Mouse (Mus musculus) T-helper 17 cell (primary cell): Measurements from ENCODE around the gene Hist1h2bg.

Experiments used
- in situ Hi-C, 2 experiments: fragments of 300-600 bp; cut with MboI, MseI; formaldehyde crosslinking; loops; 1 replicate in 1 of 2; 2 replicates in 1 of 2; pipeline ENCODE4 v1.15.1; 2025; ENCODE audit warnings: high pct_unique_total_duplicates in 2 of 2

The Hist1h2bg gene

DNA sequence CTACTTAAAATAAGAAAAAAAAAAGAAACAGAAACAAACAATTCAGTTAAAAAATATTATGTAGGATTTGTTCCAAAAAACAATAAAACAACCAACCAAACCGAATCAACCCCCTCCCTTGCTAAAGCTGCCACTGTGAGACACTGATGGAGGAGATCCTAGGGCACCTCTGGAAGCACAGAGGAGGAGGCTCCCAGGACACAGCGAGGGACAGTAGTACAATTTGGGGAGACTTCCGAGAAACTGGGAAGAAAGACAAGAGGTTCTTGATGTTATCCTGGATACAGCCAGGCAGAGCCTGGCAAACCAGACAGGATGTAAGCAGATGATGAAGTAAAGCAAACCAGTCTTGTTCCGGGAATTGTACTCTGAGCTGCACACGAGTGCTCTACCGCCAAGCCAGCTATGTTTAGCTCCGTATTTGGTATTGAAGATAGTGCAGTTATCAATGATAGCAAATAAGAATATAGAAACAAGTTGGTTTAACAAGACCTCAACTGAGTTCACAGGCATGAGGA, 32.0 kb downstream of the Hist1h2bg start:
- in situ Hi-C loops: no loop called here

DNA sequence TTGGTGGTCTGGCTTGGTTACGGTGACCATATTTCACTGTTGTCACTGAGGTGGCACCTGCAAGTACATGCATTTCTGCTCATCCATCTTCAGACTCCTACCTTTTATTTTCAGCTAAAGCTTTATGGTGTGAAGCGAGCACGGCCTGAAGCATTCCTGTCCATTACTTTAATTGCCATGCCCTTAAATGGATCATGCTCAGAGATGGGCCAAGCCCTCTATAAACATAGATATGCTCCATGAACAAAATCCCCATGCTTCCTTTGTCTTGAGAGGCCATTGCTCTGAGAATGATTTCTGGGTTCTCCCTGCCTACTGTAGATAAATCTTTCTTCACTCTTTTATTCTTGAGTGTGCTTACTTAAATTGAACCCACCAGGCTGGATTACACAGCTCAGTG, 33.3 kb downstream of the Hist1h2bg start:
- in situ Hi-C loops: no loop called here

DNA sequence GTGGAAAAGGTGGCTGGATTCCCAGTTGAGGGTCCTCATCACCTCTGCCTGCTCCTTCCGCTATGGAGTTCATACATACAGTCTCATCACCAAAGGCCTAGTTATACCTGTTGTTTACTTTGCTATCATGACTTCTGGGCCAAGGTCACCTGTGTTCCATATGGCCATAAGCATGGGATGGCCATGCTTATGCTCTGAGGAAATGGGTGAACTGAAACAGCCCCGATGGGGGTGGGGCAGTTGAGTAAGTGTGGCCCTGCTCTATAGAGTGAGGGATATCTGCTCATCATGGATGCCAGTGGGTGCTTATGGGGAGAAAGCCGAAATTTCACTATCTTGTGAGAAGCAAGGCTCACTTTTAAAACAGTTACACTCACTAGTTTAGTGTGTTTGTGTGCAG, 33.9 kb downstream of the Hist1h2bg start:
- in situ Hi-C loops: no loop called here

DNA sequence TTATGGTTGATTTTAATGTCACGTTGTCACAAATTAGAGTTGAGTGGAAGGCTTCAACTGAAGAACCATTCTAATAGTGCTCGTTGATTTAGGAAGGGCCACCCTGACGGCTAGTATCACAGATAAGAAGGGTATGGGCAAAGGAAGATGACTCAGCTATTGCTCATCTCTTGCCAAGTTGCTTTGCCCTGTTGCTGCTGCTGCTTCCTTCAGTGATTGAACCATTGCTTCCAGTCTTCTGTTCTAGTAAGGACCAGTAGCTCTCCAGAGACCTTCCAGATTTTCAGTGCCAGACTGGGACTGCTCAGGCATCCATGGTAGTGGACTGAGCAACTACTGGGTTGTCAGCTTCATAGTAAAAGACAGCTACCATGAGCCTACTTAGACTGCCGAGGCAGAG, 38.0 kb downstream of the Hist1h2bg start:
- in situ Hi-C loops: no loop called here

DNA sequence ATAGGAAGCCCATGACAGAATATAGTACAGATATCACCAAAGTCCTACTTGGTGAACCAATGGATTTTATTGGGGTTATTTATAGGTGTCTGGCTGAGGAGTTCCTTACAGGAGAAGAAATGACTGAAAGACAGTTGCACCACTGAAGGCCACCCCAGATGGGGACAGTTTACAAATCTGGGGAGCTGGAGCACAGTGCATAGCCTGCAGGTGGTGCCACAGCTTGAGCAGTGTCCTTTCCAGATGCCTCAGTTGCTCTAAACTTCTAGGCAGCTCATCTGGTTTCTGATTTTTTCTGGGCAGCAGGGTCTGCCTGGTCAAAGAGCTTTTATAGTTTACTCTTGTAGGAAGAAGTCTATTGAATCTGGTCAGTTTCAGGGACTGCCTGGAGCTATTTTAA, 38.6 kb downstream of the Hist1h2bg start:
- in situ Hi-C loops: no loop called here

DNA sequence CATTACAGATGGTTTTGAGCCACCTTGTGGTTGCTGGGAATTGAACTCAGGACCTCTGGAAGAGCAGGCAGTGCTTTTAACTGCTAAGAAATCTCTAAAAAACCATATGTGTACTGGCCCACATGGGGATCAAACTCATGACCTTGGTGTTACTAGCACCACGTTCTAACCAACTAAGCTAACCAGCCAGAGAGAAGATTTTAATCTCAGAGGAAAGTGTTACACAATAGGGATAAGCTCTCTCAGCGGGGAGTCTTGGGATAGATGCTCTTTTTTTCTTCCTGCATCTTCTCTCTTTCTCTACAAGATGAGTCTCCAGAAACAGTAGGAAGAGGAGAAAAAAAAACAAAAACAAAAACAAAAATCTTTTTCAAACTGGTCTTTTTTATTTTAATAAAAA, 39.2 kb downstream of the Hist1h2bg start:
- in situ Hi-C loops: no loop called here

DNA sequence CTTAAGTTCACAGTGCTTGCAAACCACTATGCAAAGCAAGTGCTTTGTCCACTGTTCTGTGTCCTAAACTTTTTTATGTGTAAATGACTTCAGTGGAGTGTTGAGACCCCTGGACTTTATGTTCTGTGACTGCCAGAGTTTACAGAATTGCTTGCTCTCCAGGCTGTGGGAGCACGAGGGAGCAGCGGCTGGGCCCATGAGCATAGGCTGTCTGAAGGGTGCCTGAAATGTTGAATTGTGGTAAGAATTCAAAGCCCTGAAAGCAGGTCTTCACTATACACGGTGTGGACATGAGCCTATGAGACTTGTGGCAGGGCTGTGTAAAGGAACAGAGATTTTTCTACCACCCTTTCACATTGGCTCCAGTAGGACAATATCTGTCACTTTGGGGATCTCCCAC, 40.4 kb downstream of the Hist1h2bg start:
- in situ Hi-C loops: no loop called here

DNA sequence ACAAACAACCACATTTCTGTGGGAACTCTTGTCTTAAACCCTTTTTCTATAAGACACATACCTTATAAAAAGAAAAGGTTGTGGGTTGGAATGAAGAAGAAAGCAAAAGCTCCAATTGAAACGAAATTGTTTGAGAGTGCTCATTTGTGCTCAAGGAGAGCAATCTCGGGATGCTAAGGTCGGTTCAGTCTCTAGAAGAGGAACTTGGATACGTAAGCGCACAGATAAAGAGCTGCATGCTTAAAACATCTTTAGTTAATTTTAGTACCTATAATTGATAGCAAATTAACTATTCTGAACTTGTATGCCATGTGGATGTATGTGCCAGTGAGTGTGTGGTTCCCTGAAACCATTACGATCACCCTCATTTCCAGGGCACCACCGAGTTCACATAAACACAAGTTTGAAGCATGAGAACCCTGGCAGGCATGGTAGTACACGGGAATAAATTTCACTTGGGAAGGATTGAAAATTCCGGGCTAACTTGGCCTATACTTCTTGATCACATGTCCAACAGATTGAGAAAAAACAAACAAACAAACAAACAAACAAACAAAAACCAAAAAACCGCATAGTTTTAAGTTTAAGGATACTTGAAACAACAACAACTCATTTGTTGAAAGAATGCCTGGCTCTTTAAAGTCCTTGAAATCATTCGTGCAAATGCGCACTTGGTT, 49.0 kb downstream of the Hist1h2bg start:
- in situ Hi-C loops: no loop called here

DNA sequence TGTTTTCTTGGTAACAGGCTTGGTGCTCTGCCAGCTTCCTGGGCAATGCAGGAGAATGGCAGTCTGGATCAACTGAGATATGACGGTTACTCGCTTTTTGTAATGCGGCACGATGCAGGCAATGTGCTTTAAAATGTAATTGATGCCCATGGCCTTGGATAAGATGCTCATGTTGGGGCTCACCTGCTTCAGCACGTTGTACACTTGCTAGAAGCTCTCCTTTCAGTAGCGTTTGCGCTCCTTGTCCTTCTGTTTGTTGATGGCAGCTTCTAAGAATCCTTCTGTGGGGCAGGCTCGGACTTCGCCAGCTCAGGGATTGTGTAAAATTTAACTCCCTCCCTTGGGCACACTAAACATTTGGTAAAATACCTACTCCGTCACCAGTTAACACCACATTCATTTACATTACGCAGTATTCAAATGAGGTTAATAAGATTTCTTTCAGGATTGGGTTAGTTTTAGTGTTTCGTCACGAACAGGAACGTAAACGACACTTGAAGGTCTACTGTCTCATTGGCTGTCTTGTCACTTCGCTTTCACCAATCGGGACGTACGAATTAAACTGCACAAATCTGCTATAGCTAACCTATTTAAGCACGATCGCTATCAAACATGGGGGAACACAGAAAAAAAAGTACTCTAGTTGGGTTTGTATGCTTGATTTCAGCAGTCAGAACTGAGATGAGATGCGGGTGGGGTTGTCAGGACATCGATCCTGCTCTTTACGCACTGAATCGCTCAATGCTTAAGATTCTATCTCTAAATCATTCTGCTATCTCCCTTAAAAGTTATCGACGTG, 49.7 kb downstream of the Hist1h2bg start, which contains the start of gene Hist1h2be:
Gene Hist1h2be (minus strand): TSS at position 392 of the 799 bp plus-strand sequence.
- in situ Hi-C loops: no loop called here
